Mouse (Mus musculus) olfactory bulb, adult 2 months (tissue): Measurements from ENCODE around the gene Kcnj4.

Experiments used
- CTCF ChIP-seq: fragments of 200-500 bp; IDR thresholded peaks from 2 replicates; pipeline ENCODE4 v1.5.1; 2012; ENCODE audit warnings: low read depth, mild to moderate bottlenecking, low read length, moderate library complexity; ENCODE audit not compliant: insufficient read depth
- POLR2A ChIP-seq: fragments of 200-500 bp; IDR thresholded peaks from 2 replicates; pipeline ENCODE4 v1.6.1; 2012; ENCODE audit warnings: mild to moderate bottlenecking, low read depth, low read length, moderate library complexity; ENCODE audit not compliant: insufficient read depth

- TF ChIP-seq CTCF = no peak
- no peak for TF ChIP-seq POLR2A
These were observed 15.6 kb downstream of the Kcnj4 start for GRCm38 (mm10) chr15:79489463-79489862.
